Mouse (Mus musculus) limb, embryonic 12.5 days (tissue): ENCODE measurements around the gene Rspo4. TPM values are rescaled to one million over a fixed set of nuclear protein-coding genes. Genes with fewer than 3 reads are reported as not detected.

Experiments
- ATAC-seq: fragments of 200-750 bp; cut with Nextera tagmentation; 2 replicates; pipeline ENCODE4 v1.8.0; 2017; ENCODE audit warnings: low read depth, moderate TSS enrichment; ENCODE audit not compliant: insufficient number of reproducible peaks, insufficient read depth, low FRiP score, low TSS enrichment
- H3K27ac ChIP-seq: fragments of 300-500 bp; sonication (generic); 2 replicates; pipeline ENCODE4 v1.5.1; 2016; ENCODE audit warnings: mild to moderate bottlenecking, moderate library complexity
- H3K27me3 ChIP-seq: fragments of 300-500 bp; sonication (generic); 2 replicates; pipeline ENCODE4 v1.6.1; 2016; ENCODE audit warnings: mild to moderate bottlenecking, moderate library complexity
- H3K36me3 ChIP-seq: fragments of 300-500 bp; sonication (generic); 2 replicates; pipeline ENCODE4 v1.6.1; 2016; ENCODE audit warnings: mild to moderate bottlenecking, moderate library complexity
- H3K4me1 ChIP-seq: fragments of 300-500 bp; sonication (generic); replicated peaks from 2 replicates; pipeline ENCODE4 v1.6.1; 2016
- H3K4me2 ChIP-seq: fragments of 300-500 bp; sonication (generic); 2 replicates; pipeline ENCODE4 v1.6.1; 2016; ENCODE audit warnings: mild to moderate bottlenecking, moderate library complexity
- H3K4me3 ChIP-seq: fragments of 300-500 bp; sonication (generic); replicated peaks from 2 replicates; pipeline ENCODE4 v1.5.1; 2016; ENCODE audit warnings: mild to moderate bottlenecking
- H3K9ac ChIP-seq: fragments of 300-500 bp; sonication (generic); replicated peaks from 2 replicates; pipeline ENCODE4 v1.6.1; 2016; ENCODE audit warnings: mild to moderate bottlenecking, moderate library complexity
- H3K9me3 ChIP-seq: fragments of 300-500 bp; sonication (generic); 2 replicates; pipeline ENCODE4 v1.6.1; 2016; ENCODE audit warnings: mild to moderate bottlenecking, moderate library complexity
- WGBS: fragments of 180-500 bp; shearing (Covaris S2); methylation state at CpG from one replicate; pipeline ENCODE4 v1.1.7; 2016; 5-methylcytosine and 5-hydroxymethylcytosine counted together
- polyA plus RNA-seq: library from polyadenylated mRNA; unstranded; fragments of >200 nt; fragmentation: Nextera tagmentation; extraction: Ambion mirVana; gene quantifications from 2 replicates; pipeline ENCODE4 v1.2.1, GENCODE M21; 2016

The Rspo4 gene
- polyA plus RNA-seq, 1 experiment from 2014 or later: 1.4 TPM

- Histone ChIP-seq H3K9ac (no peak overlapping the region), H3K4me1 (peaks cover 25% of the 10 kb centered on the region), H3K4me2 (no peak overlapping the region), H3K4me3 (no peak overlapping the region), H3K36me3 (no peaks in the 10 kb centered on the region), H3K27ac (peak overlapping the region; percentile 3; the same call in 1 of the 2 replicates), H3K9me3 (no peaks in the 10 kb centered on the region), H3K27me3 (no peaks in the 10 kb centered on the region)
- ATAC-seq: no peak
- WGBS: 49% methylated on average over 15 of the region's 15 CpGs
Measured at GRCm38 (mm10) chr2:151893122-151893774, 50.5 kb downstream of the Rspo4 start.

GRCm38 (mm10) chr2:151894209-151894980, 51.7 kb downstream of the Rspo4 start:
- Histone ChIP-seq H3K9me3 (no peaks in the 10 kb centered on the region), H3K36me3 (no peaks in the 10 kb centered on the region), H3K4me2 (no peak overlapping the region), H3K9ac (no peak overlapping the region), H3K27me3 (no peaks in the 10 kb centered on the region), H3K27ac (peak overlapping the region; percentile 54), H3K4me1 (peaks cover 25% of the 10 kb centered on the region), H3K4me3 (no peak overlapping the region)
- 36% methylated on average over 8 of the region's 8 CpGs for WGBS
- peak; percentile 83 for ATAC-seq

- no peak for ATAC-seq
- H3K9me3 ChIP-seq: no peaks in the 10 kb centered on the region
- no peak overlapping the region for H3K27ac ChIP-seq
- H3K9ac ChIP-seq: no peak overlapping the region
- H3K4me3 ChIP-seq: no peak overlapping the region
- H3K36me3 ChIP-seq: no peaks in the 10 kb centered on the region
- H3K4me1 ChIP-seq: peaks cover 25% of the 10 kb centered on the region
- no peaks in the 10 kb centered on the region for H3K27me3 ChIP-seq
- no peak overlapping the region for H3K4me2 ChIP-seq
- 77% methylated on average over 5 of the region's 5 CpGs for WGBS
Measured at GRCm38 (mm10) chr2:151895911-151896310, 53.2 kb downstream of the Rspo4 start.

- Histone ChIP-seq H3K9ac (no peak overlapping the region), H3K4me3 (no peak overlapping the region), H3K27me3 (no peaks in the 10 kb centered on the region), H3K9me3 (no peaks in the 10 kb centered on the region), H3K4me2 (no peak overlapping the region), H3K36me3 (no peaks in the 10 kb centered on the region), H3K27ac (no peak overlapping the region), H3K4me1 (peaks cover 17% of the 10 kb centered on the region)
- no peak for ATAC-seq
- 85% methylated on average over 1 of the region's 1 CpGs for WGBS
Measured at GRCm38 (mm10) chr2:151898106-151898505, 55.4 kb downstream of the Rspo4 start.

- no peaks in the 10 kb centered on the region for H3K9me3 ChIP-seq
- no peak overlapping the region for H3K4me3 ChIP-seq
- ATAC-seq: no peak
- H3K36me3 ChIP-seq: no peaks in the 10 kb centered on the region
- no peak overlapping the region for H3K4me2 ChIP-seq
- no peaks in the 10 kb centered on the region for H3K27me3 ChIP-seq
- no peak overlapping the region for H3K9ac ChIP-seq
- H3K4me1 ChIP-seq: no peaks in the 10 kb centered on the region
- WGBS: 51% methylated on average over 4 of the region's 4 CpGs
- no peak overlapping the region for H3K27ac ChIP-seq
Measured at GRCm38 (mm10) chr2:151900845-151901244, 58.1 kb downstream of the Rspo4 start.

GRCm38 (mm10) chr2:151903267-151903666, 60.5 kb downstream of the Rspo4 start:
- Histone ChIP-seq H3K4me2 (no peak overlapping the region), H3K9ac (no peak overlapping the region), H3K36me3 (no peaks in the 10 kb centered on the region), H3K27ac (no peak overlapping the region), H3K9me3 (no peaks in the 10 kb centered on the region), H3K4me1 (no peaks in the 10 kb centered on the region), H3K4me3 (no peak overlapping the region), H3K27me3 (no peaks in the 10 kb centered on the region)
- 84% methylated on average over 6 of the region's 6 CpGs for WGBS
- no peak for ATAC-seq

GRCm38 (mm10) chr2:151903933-151904332, 61.2 kb downstream of the Rspo4 start:
- Histone ChIP-seq H3K4me1 (no peaks in the 10 kb centered on the region), H3K27me3 (no peaks in the 10 kb centered on the region), H3K9ac (no peak overlapping the region), H3K4me3 (no peak overlapping the region), H3K36me3 (no peaks in the 10 kb centered on the region), H3K27ac (no peak overlapping the region), H3K9me3 (no peaks in the 10 kb centered on the region), H3K4me2 (no peak overlapping the region)
- no peak for ATAC-seq
- WGBS: 86% methylated on average over 4 of the region's 4 CpGs

GRCm38 (mm10) chr2:151904636-151905035, 61.9 kb downstream of the Rspo4 start:
- H3K27ac ChIP-seq: no peak overlapping the region
- H3K4me3 ChIP-seq: no peak overlapping the region
- no peak for ATAC-seq
- H3K4me2 ChIP-seq: no peak overlapping the region
- no peak overlapping the region for H3K9ac ChIP-seq
- no peaks in the 10 kb centered on the region for H3K36me3 ChIP-seq
- H3K4me1 ChIP-seq: no peaks in the 10 kb centered on the region
- H3K9me3 ChIP-seq: no peaks in the 10 kb centered on the region
- WGBS: 61% methylated on average over 3 of the region's 3 CpGs
- no peaks in the 10 kb centered on the region for H3K27me3 ChIP-seq

GRCm38 (mm10) chr2:151907020-151907419, 64.3 kb downstream of the Rspo4 start:
- Histone ChIP-seq H3K36me3 (no peaks in the 10 kb centered on the region), H3K4me2 (no peak overlapping the region), H3K9ac (no peak overlapping the region), H3K27ac (no peak overlapping the region), H3K4me1 (peaks cover 17% of the 10 kb centered on the region), H3K27me3 (no peaks in the 10 kb centered on the region), H3K9me3 (no peaks in the 10 kb centered on the region), H3K4me3 (no peak overlapping the region)
- 67% methylated on average over 2 of the region's 2 CpGs for WGBS
- no peak for ATAC-seq

GRCm38 (mm10) chr2:151909386-151909785, 66.7 kb downstream of the Rspo4 start:
- H3K4me1 ChIP-seq: peaks cover 17% of the 10 kb centered on the region
- no peak for ATAC-seq
- no peak overlapping the region for H3K4me2 ChIP-seq
- no peaks in the 10 kb centered on the region for H3K27me3 ChIP-seq
- H3K4me3 ChIP-seq: no peak overlapping the region
- H3K9me3 ChIP-seq: no peaks in the 10 kb centered on the region
- H3K27ac ChIP-seq: no peak overlapping the region
- no peaks in the 10 kb centered on the region for H3K36me3 ChIP-seq
- WGBS: 72% methylated on average over 3 of the region's 3 CpGs
- no peak overlapping the region for H3K9ac ChIP-seq

GRCm38 (mm10) chr2:151910498-151910897, 67.8 kb downstream of the Rspo4 start:
- Histone ChIP-seq H3K9ac (no peak overlapping the region), H3K27me3 (no peaks in the 10 kb centered on the region), H3K4me2 (no peak overlapping the region), H3K9me3 (no peaks in the 10 kb centered on the region), H3K4me1 (peaks cover 19% of the 10 kb centered on the region), H3K4me3 (no peak overlapping the region), H3K36me3 (no peaks in the 10 kb centered on the region), H3K27ac (peak overlapping the region; percentile 66; the same call in 1 of the 2 replicates)
- no peak for ATAC-seq
- 53% methylated on average over 5 of the region's 5 CpGs for WGBS
